Mouse (Mus musculus) bone marrow, adult 2 months (tissue): ENCODE measurements at regions not wholly inside any gene's neighbourhood (a gene's known extent, or its start where the extent isn't known, plus 50 kb on each side); places are given as distances from the start of the nearest gene placed in this dataset.

Source experiments
- H3K27ac ChIP-seq: fragments of 200-500 bp; 2 replicates; pipeline ENCODE4 v1.5.1; 2012; ENCODE audit warnings: low read depth, mild to moderate bottlenecking, control low read depth, inconsistent platforms, low read length; ENCODE audit not compliant: control insufficient read depth, poor library complexity, insufficient read depth
- H3K4me1 ChIP-seq: fragments of 200-500 bp; 2 replicates; pipeline ENCODE4 v1.6.1; 2011; ENCODE audit warnings: low read length; ENCODE audit not compliant: control insufficient read depth, insufficient read depth
- H3K4me3 ChIP-seq: fragments of 200-500 bp; replicated peaks from 2 replicates; pipeline ENCODE3; 2011; ENCODE audit warnings: mild to moderate bottlenecking, low read depth, low read length, control low read depth; ENCODE audit not compliant: control insufficient read depth
- CTCF ChIP-seq: fragments of 200-500 bp; IDR thresholded peaks from 2 replicates; pipeline ENCODE4 v1.5.1; 2011; ENCODE audit warnings: low read length, control low read depth; ENCODE audit not compliant: control insufficient read depth, insufficient read depth
- POLR2A ChIP-seq: fragments of 200-500 bp; IDR thresholded peaks from 2 replicates; pipeline ENCODE4 v1.6.1; 2011; ENCODE audit warnings: low read depth, mild to moderate bottlenecking, control low read depth, low read length, borderline replicate concordance; ENCODE audit not compliant: control insufficient read depth
- WGBS: fragments of 180-500 bp; shearing (Covaris S2); methylation state at CpG from one replicate; pipeline ENCODE4 v1.1.7; 2018; 5-methylcytosine and 5-hydroxymethylcytosine counted together

DNA sequence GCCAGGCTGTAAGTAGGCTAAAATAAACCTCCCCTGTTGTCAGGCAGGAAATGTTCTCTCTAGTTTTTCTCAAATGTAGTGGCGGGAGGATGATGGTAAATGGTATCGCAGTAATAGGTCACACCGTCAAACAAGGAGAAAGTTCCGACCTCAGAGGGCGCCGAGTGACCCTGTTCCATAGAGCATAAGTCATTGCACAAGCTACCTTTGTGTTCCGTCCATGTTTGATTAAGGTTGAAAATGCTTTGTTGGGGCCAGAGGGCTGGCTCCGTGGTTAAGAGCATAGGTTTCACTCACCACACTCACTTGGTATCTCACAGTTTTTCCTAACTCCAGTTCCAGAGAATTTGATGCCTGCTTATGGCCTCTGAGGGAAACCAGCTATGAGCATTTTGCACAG lies 920.4 kb upstream of the Adgrl2 start:
- no peak for TF ChIP-seq CTCF
- TF ChIP-seq POLR2A = no peak
- no peaks in the 10 kb centered on the region for H3K4me1 ChIP-seq
- H3K4me3 ChIP-seq = no peak overlapping the region
- H3K27ac ChIP-seq = no peak overlapping the region
- 92% methylated on average over 8 of the region's 8 CpGs for WGBS

DNA sequence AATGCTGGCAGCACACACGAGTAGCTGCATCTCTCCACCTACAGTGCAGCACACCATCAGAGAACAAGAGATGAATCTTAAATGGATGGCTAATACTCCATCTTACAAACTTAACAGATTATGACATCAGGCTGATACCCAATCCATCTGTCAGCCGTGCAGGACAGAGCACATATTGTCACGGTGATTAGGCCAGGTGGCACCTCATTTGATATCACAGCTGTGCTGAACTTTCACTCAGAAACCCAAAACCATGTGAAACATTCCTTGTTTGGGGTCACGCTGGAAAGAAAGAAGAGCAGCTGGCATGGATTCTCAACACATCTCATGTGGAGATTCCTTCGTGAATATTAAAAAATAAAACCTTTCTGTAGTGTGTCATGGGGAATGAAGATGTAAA lies 911.4 kb upstream of the Adgrl2 start:
- WGBS = 76% methylated on average over 5 of the region's 5 CpGs
- TF ChIP-seq POLR2A (no peak), CTCF (no peak)
- Histone ChIP-seq H3K4me1 (no peaks in the 10 kb centered on the region), H3K4me3 (no peak overlapping the region), H3K27ac (no peak overlapping the region)

DNA sequence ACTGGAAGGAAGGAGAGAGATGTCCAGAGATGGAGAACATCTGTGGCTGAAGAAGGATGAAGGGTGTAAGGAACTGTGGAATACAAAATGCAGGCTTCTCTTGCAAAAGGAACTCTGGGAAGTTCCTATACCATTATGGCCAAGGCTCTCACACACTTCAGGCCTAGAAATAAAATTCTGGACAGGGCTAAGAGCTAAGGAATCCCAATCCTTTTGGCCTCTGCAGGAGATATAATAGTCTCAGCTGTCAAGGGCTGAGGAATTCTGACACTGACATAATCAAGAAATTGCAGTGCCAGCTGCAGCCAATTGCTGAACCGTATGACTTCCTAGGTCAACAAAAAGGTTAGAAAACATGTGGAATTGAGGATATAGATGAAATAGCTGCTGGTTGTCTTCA lies 886.2 kb upstream of the Adgrl2 start:
- 86% methylated on average over 1 of the region's 1 CpGs for WGBS
- Histone ChIP-seq H3K4me3 (no peak overlapping the region), H3K27ac (no peak overlapping the region), H3K4me1 (no peaks in the 10 kb centered on the region)
- TF ChIP-seq POLR2A (no peak), CTCF (no peak)

- 75% methylated on average over 2 of the region's 2 CpGs for WGBS
- TF ChIP-seq POLR2A (no peak), CTCF (no peak)
- Histone ChIP-seq H3K4me1 (no peaks in the 10 kb centered on the region), H3K27ac (no peak overlapping the region), H3K4me3 (no peak overlapping the region)
These were observed 875.6 kb upstream of the Adgrl2 start for GRCm38 (mm10) chr3:149865945-149866344.

GRCm38 (mm10) chr3:149846941-149847539 lies 856.7 kb upstream of the Adgrl2 start:
- H3K4me3 ChIP-seq = no peak overlapping the region
- TF ChIP-seq POLR2A = no peak
- no peak for TF ChIP-seq CTCF
- WGBS = 64% methylated on average over 7 of the region's 7 CpGs
- H3K4me1 ChIP-seq = no peaks in the 10 kb centered on the region
- H3K27ac ChIP-seq = no peak overlapping the region

GRCm38 (mm10) chr3:149845826-149846486 lies 855.6 kb upstream of the Adgrl2 start:
- WGBS = 24% methylated on average over 3 of the region's 3 CpGs
- no peak for TF ChIP-seq POLR2A
- no peak for TF ChIP-seq CTCF

DNA sequence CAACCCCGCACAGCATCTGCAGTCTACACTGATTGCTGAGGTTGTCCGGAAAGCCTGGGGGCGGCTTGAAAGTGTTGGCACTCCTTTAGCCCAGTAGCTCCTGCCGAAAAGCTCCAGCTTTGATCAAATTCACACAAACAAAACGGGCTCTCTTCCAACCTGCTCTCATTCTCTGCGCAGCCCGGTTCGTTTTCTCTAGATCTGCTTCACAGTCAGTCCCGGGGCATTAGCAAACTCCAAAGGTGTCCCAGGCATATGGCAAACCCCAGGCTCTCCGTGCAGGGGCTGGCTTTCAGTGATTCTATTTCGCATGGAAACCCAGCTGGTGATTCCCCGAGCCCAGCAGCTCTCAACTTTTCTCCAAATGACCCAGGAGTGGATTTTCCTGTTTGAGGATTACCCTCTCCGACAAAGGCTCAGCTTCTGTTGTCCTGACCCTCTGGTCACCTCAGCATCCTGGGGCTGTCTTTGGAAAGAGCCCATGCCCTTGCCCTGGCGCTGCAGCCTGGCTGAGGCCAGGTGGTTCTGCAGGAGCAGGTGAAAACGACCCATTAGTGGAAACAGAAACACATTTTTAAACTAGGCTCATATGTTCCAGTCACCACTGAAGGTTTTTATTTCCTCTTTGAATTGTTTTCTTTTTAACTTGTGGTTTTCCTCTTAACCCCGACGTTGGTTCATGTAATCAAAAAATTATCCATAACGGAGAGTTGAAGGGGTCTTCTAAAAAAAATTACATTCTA lies 854.9 kb upstream of the Adgrl2 start:
- WGBS = 6% methylated on average over 18 of the region's 18 CpGs
- no peak overlapping the region for H3K27ac ChIP-seq
- no peaks in the 10 kb centered on the region for H3K4me1 ChIP-seq
- TF ChIP-seq CTCF (no peak), POLR2A (no peak)
- H3K4me3 ChIP-seq = no peak overlapping the region

More at GRCm38 (mm10) chr3:149845826-149846486, 855.6 kb upstream of the Adgrl2 start:
- Histone ChIP-seq H3K27ac (no peak overlapping the region), H3K4me1 (no peaks in the 10 kb centered on the region), H3K4me3 (no peak overlapping the region)

- Histone ChIP-seq H3K4me3 (no peak overlapping the region), H3K27ac (no peak overlapping the region), H3K4me1 (no peaks in the 10 kb centered on the region)
- no peak for TF ChIP-seq POLR2A
- TF ChIP-seq CTCF = no peak
These were observed 847.6 kb upstream of the Adgrl2 start for GRCm38 (mm10) chr3:149837921-149838320.
